Mouse (Mus musculus) stomach, postnatal 0 days (tissue): ENCODE results near the gene Slc25a41.

Source experiments
- CTCF ChIP-seq: IDR thresholded peaks from 2 replicates; pipeline ENCODE4 v1.5.1; 2016; ENCODE audit warnings: antibody characterized with exemption, low read depth, mild to moderate bottlenecking, moderate library complexity
- EP300 ChIP-seq: optimal IDR thresholded peaks from 2 replicates; pipeline ENCODE3; 2016; ENCODE audit warnings: antibody characterized with exemption

DNA sequence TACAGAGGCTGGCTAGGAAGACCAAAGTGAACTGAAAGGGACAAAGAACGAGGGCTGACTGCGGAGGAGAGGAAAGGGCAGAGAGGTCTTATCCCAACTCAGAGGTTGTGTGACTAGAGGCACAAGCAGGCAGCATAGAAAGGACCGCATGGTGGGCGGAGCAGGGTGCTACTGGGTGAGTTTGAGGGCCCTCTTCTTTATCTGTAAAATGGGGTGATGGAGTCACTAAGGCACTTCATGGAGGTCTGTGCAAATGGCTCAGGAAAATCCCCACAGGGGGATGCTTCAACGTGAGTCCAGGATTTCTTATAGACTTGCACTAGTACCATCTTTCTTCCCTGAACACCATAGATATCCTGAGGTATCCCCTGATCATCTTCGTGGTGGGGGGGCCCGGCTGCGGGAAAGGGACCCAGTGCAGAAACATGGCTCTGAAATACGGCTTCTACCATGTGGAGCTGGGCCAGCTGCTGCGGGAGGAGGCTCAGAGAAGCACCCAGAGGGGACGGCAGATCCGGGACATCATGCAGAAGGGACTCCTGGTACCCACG lies 29.1 kb downstream of the Slc25a41 start:
- no peak for TF ChIP-seq CTCF
- no peak for TF ChIP-seq EP300
